Mouse (Mus musculus) hematopoietic stem cell, adult 5-6 weeks (primary cell): ENCODE data around the gene C87436. TPM values are rescaled to one million over a fixed set of nuclear protein-coding genes. Genes with fewer than 3 reads are reported as not detected.

Source experiments
- total RNA-seq: library from RNA; stranded (forward); fragments of 172-1452, 232-1000 nt; gene quantifications from 2 replicates; pipeline ENCODE4 v1.2.3, GENCODE M21; 2017

The C87436 gene
- total RNA-seq, 1 experiment from 2014 or later, result 30.8 TPM

Other genes starting within 250 kb of the C87436 start
- 0.25 TPM in 1 of 2 replicates, not detected in the other for gene Tgfa, start 243.2 kb upstream of the C87436 start, total RNA-seq
- 58.5 and 66.4 TPM in 2 replicates for gene Fam136a, start 72.7 kb upstream of the C87436 start, total RNA-seq
- 38.8 and 47.3 TPM in 2 replicates for gene Snrpg, start 67.1 kb upstream of the C87436 start, total RNA-seq
- gene Pcyox1, start 41.2 kb upstream of the C87436 start, total RNA-seq, result 29.1 and 57.0 TPM in 2 replicates
- 129 and 187 TPM in 2 replicates for gene Tia1, start 34.2 kb upstream of the C87436 start, total RNA-seq
- not detected in 2 replicates for gene Gm44790, start 11.7 kb upstream of the C87436 start, total RNA-seq
- 84.5 and 121 TPM in 2 replicates for gene Pcbp1, start 87.9 kb downstream of the C87436 start, total RNA-seq
- 0.69 and 6.6 TPM in 2 replicates for gene Asprv1, start 189.8 kb downstream of the C87436 start, total RNA-seq
- 35.1 and 46.5 TPM in 2 replicates for gene Mxd1, start 230.8 kb downstream of the C87436 start, total RNA-seq
- gene Snrnp27, start 246.1 kb downstream of the C87436 start, total RNA-seq, result 83.7 and 90.9 TPM in 2 replicates